Comparison of ENCODE assay signal across 8 mouse cellular contexts in the genomic region with DNA sequence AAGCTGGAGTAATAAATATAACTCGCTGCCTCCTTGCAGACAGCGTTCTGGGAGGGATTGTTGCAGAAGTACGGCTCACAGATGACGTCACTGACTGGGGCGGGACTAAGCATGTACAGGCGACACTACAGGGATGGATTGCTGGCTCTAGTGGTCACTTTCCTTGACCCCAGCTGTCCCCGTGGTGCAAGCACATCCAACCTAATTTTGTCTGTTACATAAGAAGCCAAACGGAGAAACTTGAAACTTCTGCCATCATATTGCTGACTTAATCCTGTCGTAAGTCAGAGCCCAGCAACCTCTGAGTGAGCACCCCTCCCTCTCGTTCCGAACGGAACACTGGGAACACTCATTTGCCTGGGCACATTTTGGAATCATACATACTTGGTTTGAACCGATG. TPM values are rescaled to one million over a fixed set of nuclear protein-coding genes. Genes with fewer than 3 reads are reported as not detected.
A peak's percentile ranks its signal among the peaks of the same experiment; 100 is the strongest.
DNase-seq lines count a peak whose midpoint lies in the region; ATAC-seq lines count a peak whose summit lies in the region.

No protein-coding gene starts in this region.

- 0 out of 2 replicates have a peak, but pooled peaks cover under 1% of the 10 kb centered on the region for H3K4me1 ChIP-seq in embryonic facial prominence, embryonic 10.5 days
- no peaks in the 10 kb centered on the region for H3K4me1 ChIP-seq in intestine, embryonic 16.5 days (ENCODE audit: control insufficient read depth, insufficient read depth, low read length)

- ATAC-seq in intestine, embryonic 16.5 days = peak; percentile 77
- peak; percentile 92 for ATAC-seq in megakaryocyte-erythroid progenitor cell, adult 5-6 weeks (replicated peaks; ENCODE audit: low FRiP score, low TSS enrichment, poor library complexity, severe bottlenecking)

- H3K27ac ChIP-seq in embryonic facial prominence, embryonic 10.5 days (replicated peaks) = no peak overlapping the region
- H3K27ac ChIP-seq in intestine, embryonic 16.5 days (ENCODE audit: low read length) = no peak overlapping the region

- peak overlapping the region; percentile 62 for H3K4me2 ChIP-seq in intestine, embryonic 16.5 days (ENCODE audit: low read depth, low read length)

- 27% methylated on average over 13 of the region's 13 CpGs for WGBS in embryonic facial prominence, embryonic 10.5 days
- WGBS in intestine, embryonic 16.5 days = 26% methylated on average over 13 of the region's 13 CpGs

- peak overlapping the region; percentile 54; the same call in 1 of the 2 replicates for H3K9ac ChIP-seq in intestine, embryonic 16.5 days (ENCODE audit: low read depth, low read length)

- peak; percentile 32 for DNase-seq in layer of hippocampus, adult 11-12 months (ENCODE audit: low spot score)
- DNase-seq in layer of hippocampus, adult 9-10 months (ENCODE audit: low spot score) = no peak
- peak; percentile 73 for DNase-seq in embryonic facial prominence, embryonic 10.5 days (ENCODE audit: low spot score)
- DNase-seq in heart, adult 11 months = peak; percentile 97
- DNase-seq in left cerebral cortex, postnatal 36 days (ENCODE audit: low spot score in 2 of 2) = peak; percentile 51 to 52
- peak; percentile 30 to 50 for DNase-seq in right cerebral cortex, postnatal 36 days (ENCODE audit: low spot score in 2 of 2)

- H3K36me3 ChIP-seq in embryonic facial prominence, embryonic 10.5 days (replicated peaks) = no peaks in the 10 kb centered on the region
- H3K36me3 ChIP-seq in intestine, embryonic 16.5 days (ENCODE audit: control insufficient read depth, insufficient read depth, low read length) = no peaks in the 10 kb centered on the region

- H3K4me3 ChIP-seq in embryonic facial prominence, embryonic 10.5 days = peak overlapping the region; percentile 46
- H3K4me3 ChIP-seq in intestine, embryonic 16.5 days (ENCODE audit: low read length) = peak overlapping the region; percentile 42

- H3K27me3 ChIP-seq in embryonic facial prominence, embryonic 10.5 days (replicated peaks; ENCODE audit: low read depth, poor library complexity, severe bottlenecking) = no peaks in the 10 kb centered on the region
- H3K27me3 ChIP-seq in intestine, embryonic 16.5 days (replicated peaks; ENCODE audit: control insufficient read depth, insufficient read depth, low read length) = no peaks in the 10 kb centered on the region

- H3K9me3 ChIP-seq in embryonic facial prominence, embryonic 10.5 days = no peaks in the 10 kb centered on the region
- no peaks in the 10 kb centered on the region for H3K9me3 ChIP-seq in intestine, embryonic 16.5 days (ENCODE audit: control insufficient read depth, low read length)

- intact Hi-C loops in left cerebral cortex, postnatal 36 days (cut with DNase I) = no loop called here

RNA-seq across cellular contexts. Expression of a gene that starts 52.1 kb away (rescaled TPM):
- polyA plus RNA-seq in embryonic facial prominence, embryonic 10.5 days (2016; fragmentation: Nextera tagmentation; extraction: Ambion mirVana) = 192 and 199 TPM in 2 replicates
- polyA plus RNA-seq in intestine, embryonic 16.5 days (2015; fragmentation: Nextera tagmentation; extraction: Ambion mirVana) = 235 and 245 TPM in 2 replicates
- 100 to 1,000 TPM; 229 to 230 TPM for total RNA-seq in left cerebral cortex, postnatal 36 days (2021)
- 75.8 and 85.8 TPM in 2 replicates for total RNA-seq in megakaryocyte-erythroid progenitor cell, adult 5-6 weeks (2014; fragmentation: Nextera tagmentation)
- 190 and 260 TPM in 2 replicates for total RNA-seq in megakaryocyte-erythroid progenitor cell, adult 5-6 weeks (2017)
